16 mouse cellular contexts compared by ENCODE assay signal in genomic region chr5:121137125-121137524, GRCm38 (mm10). TPM values are rescaled to one million over a fixed set of nuclear protein-coding genes. Genes with fewer than 3 reads are reported as not detected.
DNase-seq lines count a peak whose midpoint lies in the region.
"Had no signal": no experiment of that assay in that cellular context is flagged by ENCODE, and none has a peak within 500 bp of the region (broad histone marks: within the 10 kb centered on the region; RNA-seq: fewer than 3 reads in every experiment).

No protein-coding gene starts in this region.

- 97% methylated on average over 8 of the region's 8 CpGs for WGBS in heart, embryonic 10.5 days

- no peak overlapping the region for H3K27ac ChIP-seq in heart, embryonic 10.5 days

- DNase-seq in heart, adult 11 months, result peak; percentile 92
- no peak for DNase-seq in heart, embryonic 10.5 days (ENCODE audit: low spot score)
- DNase-seq: adrenal gland, adult 2 months; adrenal gland, adult 8-10 months; adrenal gland, postnatal 10 days; adrenal gland, postnatal 14 days; adrenal gland, postnatal 25 days; adrenal gland, postnatal 36 days; B cell, adult 2 months; cerebellum, adult 11 months; cerebellum, adult 11-12 months; cerebellum, adult 18-20 months; cerebellum, adult 2 months had no signal

- no peak overlapping the region for H3K4me3 ChIP-seq in heart, embryonic 10.5 days

- H3K36me3 ChIP-seq in heart, embryonic 10.5 days, result peaks cover 95% of the 10 kb centered on the region

- no peaks in the 10 kb centered on the region for H3K9me3 ChIP-seq in heart, embryonic 10.5 days
- H3K9me3 ChIP-seq: G1E had no signal

- H3K27me3 ChIP-seq in heart, embryonic 10.5 days (ENCODE audit: insufficient read depth, poor library complexity, severe bottlenecking), result no peaks in the 10 kb centered on the region
- H3K27me3 ChIP-seq: CH12.LX, Patski had no signal

- no peaks in the 10 kb centered on the region for H3K4me1 ChIP-seq in heart, embryonic 10.5 days

RNA-seq across cellular contexts. Expression of gene Ptpn11, which starts 54.1 kb away (rescaled TPM):
- 27.2 and 27.8 TPM in 2 replicates for polyA plus RNA-seq in heart, embryonic 10.5 days (2016; fragmentation: Nextera tagmentation; extraction: Ambion mirVana)
